13 mouse cellular contexts compared by ENCODE assay signal in the genomic region with DNA sequence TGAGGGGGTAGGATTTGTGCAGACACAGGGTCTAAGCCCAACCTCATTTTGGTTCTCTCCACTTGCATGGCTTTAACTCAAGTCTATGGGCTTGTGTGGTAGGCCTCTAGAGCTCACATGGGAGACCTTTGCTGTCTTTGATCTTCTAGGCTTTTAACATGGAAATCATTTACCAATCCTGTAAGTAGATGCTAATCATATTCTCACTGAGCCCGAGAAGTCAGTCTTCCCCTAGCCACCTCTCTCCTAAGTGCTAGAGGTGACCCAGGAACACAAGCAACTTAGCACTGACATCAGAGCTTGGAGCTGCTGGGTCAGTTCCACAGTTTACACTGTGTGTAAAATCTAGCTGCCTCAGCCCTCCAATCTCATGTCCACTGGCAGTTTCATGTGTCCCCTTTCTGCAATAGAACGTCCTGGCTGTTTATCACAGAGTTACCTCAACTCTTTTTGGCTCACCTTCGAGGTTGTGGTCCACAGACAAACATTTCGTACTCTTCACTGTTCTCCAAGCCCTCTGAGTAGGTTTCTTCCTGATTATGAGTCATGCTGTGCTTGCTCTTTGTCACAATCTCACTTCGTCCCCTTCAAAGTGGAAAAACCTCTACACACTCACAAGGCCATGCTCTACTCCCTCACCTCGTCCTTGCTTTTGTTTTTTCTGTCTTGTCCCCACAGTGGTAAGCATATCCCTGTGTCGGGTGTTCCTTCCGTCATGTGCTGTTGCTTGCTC.
DNase-seq lines count a peak whose midpoint lies in the region; ATAC-seq and TF ChIP-seq lines count a peak whose summit lies in the region.
"Had no signal": no experiment of that assay in that cellular context is flagged by ENCODE, and none has a peak within 500 bp of the region (broad histone marks: within the 10 kb centered on the region; RNA-seq: fewer than 3 reads in every experiment).

No protein-coding gene starts in this region.

- 45% methylated on average over 8 of the region's 8 CpGs for WGBS in heart, embryonic 12.5 days
- 49% methylated on average over 8 of the region's 8 CpGs for WGBS in lung, postnatal 0 days
- 84% methylated on average over 8 of the region's 8 CpGs for WGBS in intestine, embryonic 16.5 days
- 69% methylated on average over 8 of the region's 8 CpGs for WGBS in stomach, embryonic 16.5 days

- peak overlapping the region; percentile 78 for H3K27ac ChIP-seq in heart, embryonic 12.5 days (ENCODE audit: poor library complexity, severe bottlenecking)
- peak overlapping the region; percentile 90 for H3K27ac ChIP-seq in lung, postnatal 0 days (ENCODE audit: low read length)
- 0 out of 2 replicates have a peak overlapping the region, but pooled peaks have one; percentile 14 for H3K27ac ChIP-seq in intestine, embryonic 16.5 days (ENCODE audit: low read length)
- H3K27ac ChIP-seq in stomach, embryonic 16.5 days (ENCODE audit: low read length): peak overlapping the region; percentile 74
- H3K27ac ChIP-seq: left cerebral cortex, adult 2 months; midbrain, embryonic 10.5 days had no signal

- ATAC-seq in heart, embryonic 12.5 days (ENCODE audit: insufficient number of reproducible peaks, low FRiP score): 0 out of 2 replicates have a peak, but pooled peaks have one; percentile 9
- peak; percentile 64 for ATAC-seq in lung, postnatal 0 days
- peak; percentile 43; the same call in 1 of the 2 replicates for ATAC-seq in intestine, embryonic 16.5 days
- peak; percentile 30; the same call in 1 of the 2 replicates for ATAC-seq in stomach, embryonic 16.5 days (ENCODE audit: insufficient read depth, low FRiP score)
- ATAC-seq in monocyte, adult 5-6 weeks (replicated peaks; ENCODE audit: insufficient number of reproducible peaks, low FRiP score, low TSS enrichment, poor library complexity, severe bottlenecking): no peak
- ATAC-seq: forebrain, embryonic 14.5 days had no signal

- no peak for DNase-seq in heart, postnatal 4 days
- peak; percentile 86 for DNase-seq in lung, postnatal 0 days (ENCODE audit: low spot score)
- no peak for DNase-seq in lung, postnatal 25 days (ENCODE audit: low spot score)
- DNase-seq in layer of hippocampus, postnatal 14 days (ENCODE audit: low spot score in 2 of 2): no peak
- DNase-seq: gastrocnemius, postnatal 25 days had no signal

- peak; percentile 45 for TF ChIP-seq EP300 in lung, postnatal 0 days (IDR thresholded peaks at IDR 0.05)

- no peak for TF ChIP-seq CTCF in lung, postnatal 0 days (IDR thresholded peaks at IDR 0.05)

- no peaks in the 10 kb centered on the region for H3K27me3 ChIP-seq in heart, embryonic 12.5 days (replicated peaks)
- no peaks in the 10 kb centered on the region for H3K27me3 ChIP-seq in lung, postnatal 0 days (replicated peaks; ENCODE audit: insufficient read depth, low read length)
- no peaks in the 10 kb centered on the region for H3K27me3 ChIP-seq in intestine, embryonic 16.5 days (replicated peaks; ENCODE audit: control insufficient read depth, insufficient read depth, low read length)
- no peaks in the 10 kb centered on the region for H3K27me3 ChIP-seq in stomach, embryonic 16.5 days (ENCODE audit: control insufficient read depth, insufficient read depth, low read length)

- no peaks in the 10 kb centered on the region for H3K9me3 ChIP-seq in heart, embryonic 12.5 days (replicated peaks)
- no peaks in the 10 kb centered on the region for H3K9me3 ChIP-seq in lung, postnatal 0 days (ENCODE audit: low read length)
- no peaks in the 10 kb centered on the region for H3K9me3 ChIP-seq in intestine, embryonic 16.5 days (ENCODE audit: control insufficient read depth, low read length)
- H3K9me3 ChIP-seq in stomach, embryonic 16.5 days (replicated peaks; ENCODE audit: control insufficient read depth, low read length): no peaks in the 10 kb centered on the region
- H3K9me3 ChIP-seq: midbrain, embryonic 10.5 days had no signal

- no peak overlapping the region for H3K4me2 ChIP-seq in heart, embryonic 12.5 days
- 0 out of 2 replicates have a peak overlapping the region, but pooled peaks have one; percentile 17 for H3K4me2 ChIP-seq in lung, postnatal 0 days (replicated peaks; ENCODE audit: low read depth, low read length)
- H3K4me2 ChIP-seq in intestine, embryonic 16.5 days (ENCODE audit: low read depth, low read length): no peak overlapping the region
- H3K4me2 ChIP-seq in stomach, embryonic 16.5 days (ENCODE audit: low read depth, low read length): no peak overlapping the region
- H3K4me2 ChIP-seq: liver, embryonic 11.5 days had no signal

- H3K36me3 ChIP-seq in heart, embryonic 12.5 days: peaks cover 4% of the 10 kb centered on the region; the same call in 1 of the 2 replicates
- H3K36me3 ChIP-seq in lung, postnatal 0 days (ENCODE audit: insufficient read depth, low read length): no peaks in the 10 kb centered on the region
- no peaks in the 10 kb centered on the region for H3K36me3 ChIP-seq in intestine, embryonic 16.5 days (ENCODE audit: control insufficient read depth, insufficient read depth, low read length)
- no peaks in the 10 kb centered on the region for H3K36me3 ChIP-seq in stomach, embryonic 16.5 days (ENCODE audit: control insufficient read depth, insufficient read depth, low read length)
- H3K36me3 ChIP-seq: midbrain, embryonic 10.5 days had no signal

- peaks cover 65% of the 10 kb centered on the region for H3K4me1 ChIP-seq in heart, embryonic 12.5 days (replicated peaks)
- peaks cover 21% of the 10 kb centered on the region; the same call in 1 of the 2 replicates for H3K4me1 ChIP-seq in lung, postnatal 0 days (ENCODE audit: insufficient read depth, low read depth, low read length)
- peaks cover 11% of the 10 kb centered on the region for H3K4me1 ChIP-seq in intestine, embryonic 16.5 days (ENCODE audit: control insufficient read depth, insufficient read depth, low read length)
- no peaks in the 10 kb centered on the region; the same call in 1 of the 2 replicates for H3K4me1 ChIP-seq in stomach, embryonic 16.5 days (ENCODE audit: control insufficient read depth, insufficient read depth, low read length)

- H3K4me3 ChIP-seq in heart, embryonic 12.5 days: no peak overlapping the region
- H3K4me3 ChIP-seq in lung, postnatal 0 days (ENCODE audit: low read depth, low read length): no peak overlapping the region
- H3K4me3 ChIP-seq in intestine, embryonic 16.5 days (ENCODE audit: low read length): no peak overlapping the region
- no peak overlapping the region for H3K4me3 ChIP-seq in stomach, embryonic 16.5 days (replicated peaks; ENCODE audit: low read length)
- H3K4me3 ChIP-seq: left cerebral cortex, adult 2 months; midbrain, embryonic 10.5 days had no signal

- H3K9ac ChIP-seq in heart, embryonic 12.5 days: peak overlapping the region; percentile 40; the same call in 1 of the 2 replicates
- no peak overlapping the region for H3K9ac ChIP-seq in lung, postnatal 0 days (replicated peaks; ENCODE audit: low read depth)
- H3K9ac ChIP-seq in intestine, embryonic 16.5 days (ENCODE audit: low read depth, low read length): no peak overlapping the region
- H3K9ac ChIP-seq in stomach, embryonic 16.5 days (ENCODE audit: low read length): no peak overlapping the region

Comparison
In these comparisons a context has a peak if more than half of its experiments do, and no peak if none do; other contexts are left out.
1. H3K27ac ChIP-seq: peak in every context shown above with its lines; median percentile 90 in lung, postnatal 0 days; 78 in heart, embryonic 12.5 days; 74 in stomach, embryonic 16.5 days; 14 in intestine, embryonic 16.5 days.